Mouse (Mus musculus): ENCODE data around the gene Pard3b. TPM values are rescaled to one million over a fixed set of nuclear protein-coding genes. Genes with fewer than 3 reads are reported as not detected.

Pard3b gene
- polyA plus RNA-seq, 1 experiment from 2014 or later: 15.4 TPM

- ATAC-seq (replicated peaks; ENCODE audit: low FRiP score): no peak
- Histone ChIP-seq H3K4me3 (ENCODE audit: low read depth, low read length) (no peak overlapping the region), H3K9ac (ENCODE audit: low read length) (no peak overlapping the region), H3K4me1 (replicated peaks; ENCODE audit: control insufficient read depth, insufficient read depth, low read length) (no peaks in the 10 kb centered on the region), H3K36me3 (ENCODE audit: control insufficient read depth, insufficient read depth, low read length) (no peaks in the 10 kb centered on the region), H3K9me3 (ENCODE audit: control insufficient read depth, low read length) (no peaks in the 10 kb centered on the region), H3K27me3 (ENCODE audit: control insufficient read depth, insufficient read depth, low read length) (no peaks in the 10 kb centered on the region), H3K4me2 (ENCODE audit: low read depth, low read length, severe bottlenecking) (no peak overlapping the region), H3K27ac (ENCODE audit: low read depth, low read length) (no peak overlapping the region)
- no peak for DNase-seq (ENCODE audit: low spot score)
- 82% methylated on average over 1 of the region's 1 CpGs for WGBS
Observed at GRCm38 (mm10) chr1:61651454-61652271, 13.0 kb downstream of the Pard3b start.

- DNase-seq (ENCODE audit: low spot score) (no peak), ATAC-seq (replicated peaks; ENCODE audit: low FRiP score) (no peak)
- H3K36me3 ChIP-seq (ENCODE audit: control insufficient read depth, insufficient read depth, low read length): no peaks in the 10 kb centered on the region
- H3K27me3 ChIP-seq (ENCODE audit: control insufficient read depth, insufficient read depth, low read length): no peaks in the 10 kb centered on the region
- WGBS: 93% methylated on average over 3 of the region's 3 CpGs
- H3K4me3 ChIP-seq (ENCODE audit: low read depth, low read length): no peak overlapping the region
- no peak overlapping the region for H3K4me2 ChIP-seq (ENCODE audit: low read depth, low read length, severe bottlenecking)
- no peak overlapping the region for H3K9ac ChIP-seq (ENCODE audit: low read length)
- H3K9me3 ChIP-seq (ENCODE audit: control insufficient read depth, low read length): no peaks in the 10 kb centered on the region
- no peaks in the 10 kb centered on the region for H3K4me1 ChIP-seq (replicated peaks; ENCODE audit: control insufficient read depth, insufficient read depth, low read length)
- no peak overlapping the region for H3K27ac ChIP-seq (ENCODE audit: low read depth, low read length)
Observed at GRCm38 (mm10) chr1:61657760-61658159, 19.1 kb downstream of the Pard3b start.

- no peak overlapping the region for H3K4me2 ChIP-seq (ENCODE audit: low read depth, low read length, severe bottlenecking)
- H3K4me3 ChIP-seq (ENCODE audit: low read depth, low read length): no peak overlapping the region
- ATAC-seq (replicated peaks; ENCODE audit: low FRiP score) (no peak), DNase-seq (ENCODE audit: low spot score) (no peak)
- WGBS: 75% methylated on average over 3 of the region's 3 CpGs
- H3K9ac ChIP-seq (ENCODE audit: low read length): no peak overlapping the region
- no peaks in the 10 kb centered on the region for H3K9me3 ChIP-seq (ENCODE audit: control insufficient read depth, low read length)
- no peak overlapping the region for H3K27ac ChIP-seq (ENCODE audit: low read depth, low read length)
- no peaks in the 10 kb centered on the region for H3K36me3 ChIP-seq (ENCODE audit: control insufficient read depth, insufficient read depth, low read length)
- no peaks in the 10 kb centered on the region for H3K4me1 ChIP-seq (replicated peaks; ENCODE audit: control insufficient read depth, insufficient read depth, low read length)
- H3K27me3 ChIP-seq (ENCODE audit: control insufficient read depth, insufficient read depth, low read length): no peaks in the 10 kb centered on the region
Observed at GRCm38 (mm10) chr1:61659931-61660330, 21.3 kb downstream of the Pard3b start.

- H3K4me1 ChIP-seq (replicated peaks; ENCODE audit: control insufficient read depth, insufficient read depth, low read length): peaks cover 5% of the 10 kb centered on the region; the same call in 1 of the 2 replicates
- H3K36me3 ChIP-seq (ENCODE audit: control insufficient read depth, insufficient read depth, low read length): no peaks in the 10 kb centered on the region
- H3K9ac ChIP-seq (ENCODE audit: low read length): no peak overlapping the region
- WGBS: 15% methylated on average over 8 of the region's 8 CpGs
- no peaks in the 10 kb centered on the region for H3K9me3 ChIP-seq (ENCODE audit: control insufficient read depth, low read length)
- ATAC-seq (replicated peaks; ENCODE audit: low FRiP score): no peak
- H3K4me2 ChIP-seq (ENCODE audit: low read depth, low read length, severe bottlenecking): no peak overlapping the region
- H3K27ac ChIP-seq (ENCODE audit: low read depth, low read length): no peak overlapping the region
- H3K4me3 ChIP-seq (ENCODE audit: low read depth, low read length): no peak overlapping the region
- H3K27me3 ChIP-seq (ENCODE audit: control insufficient read depth, insufficient read depth, low read length): no peaks in the 10 kb centered on the region
- DNase-seq (ENCODE audit: low spot score): peak; percentile 53
Observed at GRCm38 (mm10) chr1:61685221-61685814, 46.7 kb downstream of the Pard3b start.

GRCm38 (mm10) chr1:61685921-61686320 lies 47.3 kb downstream of the Pard3b start:
- 48% methylated on average over 1 of the region's 1 CpGs for WGBS
- no peaks in the 10 kb centered on the region for H3K36me3 ChIP-seq (ENCODE audit: control insufficient read depth, insufficient read depth, low read length)
- no peaks in the 10 kb centered on the region for H3K27me3 ChIP-seq (ENCODE audit: control insufficient read depth, insufficient read depth, low read length)
- no peak overlapping the region for H3K27ac ChIP-seq (ENCODE audit: low read depth, low read length)
- DNase-seq (ENCODE audit: low spot score) (no peak), ATAC-seq (replicated peaks; ENCODE audit: low FRiP score) (no peak)
- H3K9ac ChIP-seq (ENCODE audit: low read length): no peak overlapping the region
- H3K4me3 ChIP-seq (ENCODE audit: low read depth, low read length): no peak overlapping the region
- no peaks in the 10 kb centered on the region for H3K9me3 ChIP-seq (ENCODE audit: control insufficient read depth, low read length)
- H3K4me1 ChIP-seq (replicated peaks; ENCODE audit: control insufficient read depth, insufficient read depth, low read length): peaks cover 5% of the 10 kb centered on the region; the same call in 1 of the 2 replicates
- H3K4me2 ChIP-seq (ENCODE audit: low read depth, low read length, severe bottlenecking): no peak overlapping the region

- H3K36me3 ChIP-seq (ENCODE audit: control insufficient read depth, insufficient read depth, low read length): no peaks in the 10 kb centered on the region
- H3K4me1 ChIP-seq (replicated peaks; ENCODE audit: control insufficient read depth, insufficient read depth, low read length): peaks cover 5% of the 10 kb centered on the region; the same call in 1 of the 2 replicates
- no peak overlapping the region for H3K27ac ChIP-seq (ENCODE audit: low read depth, low read length)
- H3K4me3 ChIP-seq (ENCODE audit: low read depth, low read length): no peak overlapping the region
- H3K4me2 ChIP-seq (ENCODE audit: low read depth, low read length, severe bottlenecking): no peak overlapping the region
- ATAC-seq (replicated peaks; ENCODE audit: low FRiP score) (no peak), DNase-seq (ENCODE audit: low spot score) (no peak)
- no peak overlapping the region for H3K9ac ChIP-seq (ENCODE audit: low read length)
- H3K9me3 ChIP-seq (ENCODE audit: control insufficient read depth, low read length): no peaks in the 10 kb centered on the region
- WGBS: 29% methylated on average over 3 of the region's 3 CpGs
- no peaks in the 10 kb centered on the region for H3K27me3 ChIP-seq (ENCODE audit: control insufficient read depth, insufficient read depth, low read length)
Observed at GRCm38 (mm10) chr1:61688301-61688700, 49.7 kb downstream of the Pard3b start.

GRCm38 (mm10) chr1:61698462-61699218 lies 60.0 kb downstream of the Pard3b start:
- H3K9me3 ChIP-seq (ENCODE audit: control insufficient read depth, low read length): no peaks in the 10 kb centered on the region
- H3K9ac ChIP-seq (ENCODE audit: low read length): no peak overlapping the region
- no peak overlapping the region for H3K27ac ChIP-seq (ENCODE audit: low read depth, low read length)
- 73% methylated on average over 10 of the region's 10 CpGs for WGBS
- DNase-seq (ENCODE audit: low spot score) (no peak), ATAC-seq (replicated peaks; ENCODE audit: low FRiP score) (no peak)
- H3K4me1 ChIP-seq (replicated peaks; ENCODE audit: control insufficient read depth, insufficient read depth, low read length): no peaks in the 10 kb centered on the region
- H3K27me3 ChIP-seq (ENCODE audit: control insufficient read depth, insufficient read depth, low read length): no peaks in the 10 kb centered on the region
- H3K36me3 ChIP-seq (ENCODE audit: control insufficient read depth, insufficient read depth, low read length): no peaks in the 10 kb centered on the region
- no peak overlapping the region for H3K4me2 ChIP-seq (ENCODE audit: low read depth, low read length, severe bottlenecking)
- no peak overlapping the region for H3K4me3 ChIP-seq (ENCODE audit: low read depth, low read length)

GRCm38 (mm10) chr1:61709812-61710211 lies 71.2 kb downstream of the Pard3b start:
- H3K4me2 ChIP-seq (ENCODE audit: low read depth, low read length, severe bottlenecking): no peak overlapping the region
- 86% methylated on average over 1 of the region's 1 CpGs for WGBS
- no peaks in the 10 kb centered on the region for H3K9me3 ChIP-seq (ENCODE audit: control insufficient read depth, low read length)
- no peaks in the 10 kb centered on the region for H3K27me3 ChIP-seq (ENCODE audit: control insufficient read depth, insufficient read depth, low read length)
- no peaks in the 10 kb centered on the region for H3K36me3 ChIP-seq (ENCODE audit: control insufficient read depth, insufficient read depth, low read length)
- no peak overlapping the region for H3K9ac ChIP-seq (ENCODE audit: low read length)
- no peak for ATAC-seq (replicated peaks; ENCODE audit: low FRiP score)
- H3K27ac ChIP-seq (ENCODE audit: low read depth, low read length): no peak overlapping the region
- H3K4me1 ChIP-seq (replicated peaks; ENCODE audit: control insufficient read depth, insufficient read depth, low read length): no peaks in the 10 kb centered on the region
- no peak overlapping the region for H3K4me3 ChIP-seq (ENCODE audit: low read depth, low read length)
- no peak for DNase-seq (ENCODE audit: low spot score)

Measured in forebrain, embryonic 11.5 days (tissue).